Mouse (Mus musculus) MEL (cell line): ENCODE results near the gene Zfp446.

ENCODE experiments used
- CTCF ChIP-seq, 3 experiments: IDR thresholded peaks in 2 of 3; conservative IDR thresholded peaks in 1 of 3; 2 replicates each; pipeline ENCODE4 v1.5.1; 2011 to 2012; ENCODE audit warnings: low read length in 3 of 3, low read depth in 2 of 3, mild to moderate bottlenecking in 2 of 3, improper control_type of control experiment in 1 of 3, inconsistent platforms in 1 of 3, mixed read lengths in 1 of 3, moderate library complexity in 1 of 3; ENCODE audit not compliant: control insufficient read depth in 1 of 3, insufficient read depth in 1 of 3, poor library complexity in 1 of 3, severe bottlenecking in 1 of 3
- MXI1 ChIP-seq: IDR thresholded peaks from 2 replicates; pipeline ENCODE4 v1.6.1; 2011; ENCODE audit warnings: mild to moderate bottlenecking, low read depth, low read length, improper control_type of control experiment
- POLR2A ChIP-seq, 2 experiments: IDR thresholded peaks; 2 replicates each; pipeline ENCODE4 v1.6.1; 2011 to 2012; ENCODE audit warnings: low read length in 2 of 2, mild to moderate bottlenecking in 2 of 2, control low read depth in 1 of 2, improper control_type of control experiment in 1 of 2, low read depth in 1 of 2, moderate library complexity in 1 of 2; ENCODE audit not compliant: control insufficient read depth in 1 of 2, insufficient read depth in 1 of 2, poor library complexity in 1 of 2
- POLR2AphosphoS5 ChIP-seq: IDR thresholded peaks from 2 replicates; pipeline ENCODE4 v1.6.1; 2012; ENCODE audit warnings: low read depth, borderline replicate concordance, mild to moderate bottlenecking, inconsistent platforms, low read length, moderate library complexity, mixed read lengths
- TCF12 ChIP-seq: IDR thresholded peaks from 2 replicates; pipeline ENCODE4 v1.6.1; 2014; ENCODE audit warnings: low read depth, mild to moderate bottlenecking, inconsistent platforms, low read length, improper control_type of control experiment, moderate library complexity

DNA sequence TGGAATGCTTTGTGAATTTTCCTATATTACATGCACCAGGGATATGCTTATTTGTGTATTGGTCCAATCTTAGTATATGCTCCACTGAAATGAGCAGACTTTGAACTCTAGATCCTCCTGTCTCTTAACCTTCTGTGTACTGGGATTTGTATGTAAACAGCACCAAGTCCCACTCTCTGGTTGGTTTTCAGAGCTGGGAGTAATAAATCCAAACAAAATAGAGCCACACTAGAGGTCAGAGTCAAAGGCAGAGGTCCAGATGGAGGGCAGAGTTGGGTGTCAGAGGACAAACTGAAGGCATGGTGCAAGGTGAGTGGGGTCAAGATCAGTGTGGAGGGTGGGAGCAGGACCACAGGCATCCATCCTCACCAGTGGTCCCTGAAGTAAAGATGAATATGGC, 18.2 kb downstream of the Zfp446 start:
- no peak for TF ChIP-seq CTCF (IDR thresholded peaks at IDR 0.05 in 2 of 3, conservative IDR thresholded peaks at IDR 0.05 in 1 of 3; ENCODE audit: control insufficient read depth in 1 of 3, insufficient read depth in 1 of 3, low read depth in 2 of 3, low read length in 3 of 3, poor library complexity in 1 of 3, severe bottlenecking in 1 of 3)
- no peak for TF ChIP-seq POLR2A (IDR thresholded peaks at IDR 0.05; ENCODE audit: control insufficient read depth in 1 of 2, insufficient read depth in 1 of 2, low read depth in 1 of 2, low read length in 2 of 2, poor library complexity in 1 of 2)
- TF ChIP-seq MXI1, result no peak
- TF ChIP-seq POLR2AphosphoS5, result no peak
- TF ChIP-seq TCF12, result no peak
